Mouse (Mus musculus) left cerebral cortex, postnatal 4 days (tissue): Measurements from ENCODE around the gene Flad1. TPM values are rescaled to one million over a fixed set of nuclear protein-coding genes. Genes with fewer than 3 reads are reported as not detected.

Experiments used
- DNase-seq: peaks from one replicate; pipeline ENCODE4 v3.0.0-alpha.2; 2022
- intact Hi-C: fragments of 180-260 bp; cut with DNase I; formaldehyde crosslinking; loops from one replicate; pipeline ENCODE4 v1.15.1; 2025
- total RNA-seq, 2 experiments: library from RNA; stranded (reverse); gene quantifications; 2 replicates each; pipeline ENCODE4 v1.2.3; 2021

Gene Flad1
- total RNA-seq, 2 experiments from 2014 or later: 27.6 to 28.3 TPM

- intact Hi-C loops: no loop called here
- no peak for DNase-seq
Measured at GRCm38 (mm10) chr3:89401329-89401728, 10.3 kb downstream of the Flad1 start.

DNA sequence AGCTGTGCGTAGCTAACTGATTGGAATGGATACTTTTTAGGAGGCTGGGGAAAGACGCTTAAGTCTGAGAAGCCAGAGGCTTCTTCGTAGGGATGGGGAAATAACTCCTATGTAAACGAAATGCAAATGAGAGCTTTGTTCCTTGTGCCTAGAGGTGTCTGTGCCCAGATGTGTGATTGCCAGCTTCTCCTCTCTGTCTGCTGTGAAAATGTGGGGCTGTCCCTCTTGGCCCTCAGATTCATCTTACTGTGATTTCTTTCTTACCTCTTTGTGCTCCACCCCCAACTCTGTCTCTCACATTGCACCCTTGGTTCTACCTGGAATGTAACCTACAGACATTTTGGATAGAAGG is 15.0 kb downstream of the Flad1 start:
- DNase-seq: no peak
- intact Hi-C loops: no loop called here

- intact Hi-C loops: no loop called here
- peak; percentile 63 for DNase-seq
Measured at GRCm38 (mm10) chr3:89395806-89396653, 15.6 kb downstream of the Flad1 start.

DNA sequence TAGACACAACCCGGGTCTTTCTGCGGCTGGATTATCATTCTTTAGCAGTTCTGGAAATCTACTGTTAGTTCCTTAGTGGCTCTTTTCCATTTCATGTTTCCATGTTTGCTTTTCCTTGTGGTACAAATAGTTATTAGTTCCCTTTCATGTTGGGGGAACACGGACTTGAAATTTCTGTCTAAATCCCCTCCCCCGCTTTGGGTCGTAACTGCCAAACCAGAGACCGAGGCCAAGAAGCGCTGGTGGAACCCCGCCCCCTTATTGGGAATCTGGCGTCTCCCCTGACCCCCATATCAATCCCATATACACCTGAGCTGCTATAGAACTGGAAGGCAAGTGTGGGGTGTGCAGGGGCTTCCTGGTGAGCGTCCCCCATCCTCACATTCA is 16.3 kb downstream of the Flad1 start:
- intact Hi-C loops: no loop called here
- no peak for DNase-seq

DNA sequence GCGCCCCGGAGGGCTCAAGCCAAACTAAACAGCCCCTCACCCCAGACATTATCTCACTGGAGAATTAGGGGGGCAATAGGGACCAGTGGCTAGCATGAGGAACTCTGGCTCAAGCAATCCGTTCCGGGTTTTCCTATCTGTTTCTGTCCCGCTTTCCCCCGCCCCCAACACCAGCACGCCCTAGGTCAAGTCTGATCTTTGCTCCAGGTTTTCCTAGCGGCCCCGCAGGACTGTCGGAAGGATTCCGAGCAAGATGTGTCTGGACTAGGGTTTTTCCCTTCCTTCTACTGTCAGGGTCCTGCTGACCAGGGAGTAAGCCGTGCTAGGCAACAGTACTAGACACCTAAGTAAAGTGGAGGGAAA is 16.8 kb downstream of the Flad1 start:
- intact Hi-C loops: no loop called here
- peak; percentile 90 for DNase-seq

DNA sequence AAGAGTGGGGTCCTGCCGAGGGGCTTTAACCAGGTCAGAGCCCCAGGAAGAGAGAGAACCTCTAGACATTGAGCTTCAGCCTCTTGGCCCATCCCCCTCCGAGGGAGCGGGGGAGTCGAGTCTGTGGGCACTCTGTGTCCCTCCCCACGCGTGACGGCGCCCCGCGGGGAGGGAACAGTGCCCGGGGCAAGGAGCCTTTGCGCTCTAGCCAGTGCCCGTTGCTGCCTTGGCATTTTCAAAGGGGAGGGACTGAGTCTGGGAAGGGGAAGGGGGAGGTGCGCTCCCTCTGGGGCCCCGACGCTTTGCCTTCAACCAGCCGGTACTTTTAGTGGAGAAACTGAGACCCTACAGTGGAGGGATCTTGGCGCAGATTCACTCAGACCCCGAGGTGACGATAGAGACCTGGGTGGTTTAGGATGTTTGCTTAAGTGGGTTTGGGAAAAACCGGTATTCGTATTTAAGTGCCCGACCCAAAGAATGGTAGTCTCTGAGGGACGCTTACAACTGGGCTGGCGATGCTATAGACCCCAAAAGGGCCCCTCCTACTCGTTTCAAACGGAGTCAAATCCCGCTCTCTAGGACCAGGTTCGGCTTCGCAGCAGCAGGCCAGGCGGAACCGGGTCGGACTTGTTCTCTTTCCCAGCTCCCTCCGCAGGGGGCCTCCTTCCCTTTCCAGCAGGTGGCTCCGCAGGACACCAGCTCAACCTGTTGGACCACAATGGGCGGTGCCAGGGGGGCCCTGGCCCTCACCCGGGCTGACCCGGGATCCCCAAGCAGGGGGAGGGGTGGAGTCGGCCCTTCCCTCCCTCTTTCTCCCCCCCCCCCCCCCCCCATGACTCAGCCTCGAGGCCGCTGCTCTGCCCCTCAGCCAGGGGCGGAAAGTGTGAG is 17.4 kb downstream of the Flad1 start, which contains the start of gene Zbtb7b:
Zbtb7b (minus strand) TSS at position 771 of the 888 bp plus-strand sequence.
- DNase-seq: peak; percentile 76
- intact Hi-C loops: no loop called here

DNA sequence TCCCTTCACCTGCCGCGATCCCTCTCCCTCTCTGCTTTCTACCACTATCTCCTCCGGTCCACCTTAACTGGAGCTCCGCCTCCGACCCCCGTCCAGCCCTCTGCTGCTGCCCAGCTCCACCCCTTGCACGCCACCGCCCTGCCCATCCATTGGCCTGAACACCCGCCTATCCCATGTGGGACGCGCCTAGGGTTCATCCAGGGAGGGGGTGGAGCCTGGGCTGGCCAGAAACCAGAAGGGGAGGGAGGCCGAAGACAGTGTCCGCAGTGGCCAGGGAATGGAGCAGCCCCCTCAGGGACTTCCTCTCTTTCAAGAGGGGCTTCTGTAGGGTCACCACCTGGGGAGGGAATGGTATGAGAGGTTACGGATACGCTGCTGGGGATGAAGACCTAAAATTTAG is 18.1 kb downstream of the Flad1 start:
- intact Hi-C loops: no loop called here
- peak; percentile 99 for DNase-seq

GRCm38 (mm10) chr3:89392871-89393311 is 18.8 kb downstream of the Flad1 start:
- intact Hi-C loops: no loop called here
- DNase-seq: peak; percentile 21

DNA sequence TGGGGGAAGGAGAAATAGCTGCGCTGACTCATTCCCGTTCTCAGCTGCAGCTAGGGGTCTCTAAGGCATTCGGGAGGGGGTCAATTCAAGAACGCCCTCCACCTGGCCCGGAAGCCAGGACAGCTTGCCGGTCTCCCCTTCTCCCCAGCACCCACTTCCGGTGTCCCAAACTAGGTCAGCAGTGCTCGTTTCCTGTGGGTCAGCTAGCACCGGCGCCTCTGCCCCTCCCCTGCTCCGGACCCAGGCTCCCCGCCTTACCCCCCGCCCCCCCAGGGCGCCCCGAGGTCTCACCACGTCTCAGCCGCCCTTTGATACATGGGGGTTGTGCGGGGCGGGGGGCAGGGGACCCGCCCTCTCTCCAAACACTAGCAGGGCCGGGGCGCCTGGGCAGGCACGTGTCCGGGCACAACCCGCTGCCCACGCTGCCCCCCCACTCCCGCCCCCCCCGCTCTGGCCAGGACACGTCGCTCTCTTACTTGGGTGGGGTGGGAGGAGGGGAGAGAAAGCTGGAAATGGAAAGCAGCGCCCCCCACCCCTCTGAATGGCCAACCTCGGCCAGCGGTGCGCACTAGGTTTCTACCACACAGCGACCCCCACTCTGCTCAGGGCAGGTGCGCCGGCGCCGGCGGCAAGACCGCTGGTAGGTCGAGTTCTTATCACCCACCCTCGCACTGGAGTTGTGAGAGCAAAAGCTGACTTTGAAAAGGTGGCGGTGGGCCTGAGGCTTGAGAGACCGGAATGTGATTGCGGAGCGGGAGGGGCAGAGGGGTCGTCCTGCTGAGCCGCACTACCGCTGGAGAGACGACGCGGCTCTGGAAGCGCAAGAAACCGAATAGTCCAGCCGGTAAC is 19.8 kb downstream of the Flad1 start:
- intact Hi-C loops: no loop called here
- DNase-seq: peak; percentile 35

- intact Hi-C loops: no loop called here
- DNase-seq: no peak
Measured at GRCm38 (mm10) chr3:89390699-89391662, 20.7 kb downstream of the Flad1 start.

GRCm38 (mm10) chr3:89390111-89390515 is 21.6 kb downstream of the Flad1 start:
- DNase-seq: peak; percentile 29
- intact Hi-C loops: no loop called here

GRCm38 (mm10) chr3:89388901-89389740 is 22.5 kb downstream of the Flad1 start:
- DNase-seq: no peak

DNA sequence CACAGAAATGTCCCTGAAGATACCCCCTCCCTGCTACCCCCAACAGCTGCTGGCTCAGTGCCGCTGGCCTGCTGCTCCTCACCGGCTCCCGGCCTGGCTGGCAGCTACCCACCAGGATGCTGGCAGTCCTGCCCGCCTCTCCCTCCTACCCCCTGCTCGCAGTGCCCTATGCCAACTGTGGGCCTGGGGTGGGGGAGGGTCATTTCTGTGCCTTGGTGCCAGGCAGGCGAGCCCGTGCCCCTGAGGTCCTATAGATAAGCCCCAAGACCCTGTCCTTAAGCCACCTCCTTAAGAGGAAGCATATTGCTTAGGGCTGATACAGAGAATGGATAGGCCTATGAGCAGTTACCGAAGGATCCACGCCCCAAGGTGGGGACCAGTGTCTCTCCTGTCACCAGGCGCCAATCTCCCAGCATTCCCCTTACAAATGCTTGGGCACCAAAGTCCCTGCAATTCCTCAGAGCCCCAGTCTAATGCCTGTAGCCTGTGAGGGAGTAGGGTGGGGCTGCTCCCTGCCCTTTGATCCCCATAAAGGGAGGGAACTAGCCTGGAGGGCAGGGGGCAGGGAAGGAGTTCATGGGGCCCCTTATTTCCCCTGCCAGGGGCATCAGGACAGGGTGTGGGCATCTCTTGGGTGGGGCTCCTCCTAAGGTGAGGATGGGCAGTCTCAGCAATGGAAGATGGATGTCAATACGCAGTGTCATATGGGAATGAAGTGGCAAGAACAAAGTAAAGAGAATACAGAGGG is 23.4 kb downstream of the Flad1 start:
- intact Hi-C loops: no loop called here
- DNase-seq: peak; percentile 66

More at GRCm38 (mm10) chr3:89388901-89389740, 22.5 kb downstream of the Flad1 start:
- intact Hi-C loops: no loop called here

- DNase-seq: no peak
- intact Hi-C loops: no loop called here
Measured at GRCm38 (mm10) chr3:89387632-89388031, 24.0 kb downstream of the Flad1 start.

GRCm38 (mm10) chr3:89386438-89387420 is 24.9 kb downstream of the Flad1 start:
- no peak for DNase-seq
- intact Hi-C loops: no loop called here

DNA sequence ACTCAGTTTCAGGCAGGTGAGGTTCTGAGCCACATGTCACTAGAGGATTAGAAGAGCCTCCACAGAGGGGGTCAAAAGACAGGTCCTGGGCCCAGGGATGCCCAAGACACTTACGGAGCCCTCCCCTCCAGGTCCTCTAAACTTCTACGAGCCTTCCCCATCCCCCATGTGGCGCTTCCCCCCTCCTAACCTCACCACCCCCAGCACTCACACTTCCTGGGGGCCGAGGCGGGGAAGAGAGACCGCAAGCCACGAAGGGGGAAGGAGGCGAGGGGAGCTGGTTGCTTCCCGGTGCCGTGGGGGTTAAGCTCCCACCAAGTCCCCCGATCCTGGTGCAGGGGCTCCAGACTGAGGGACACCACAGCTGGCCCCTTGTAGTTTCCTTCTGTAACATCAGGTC is 26.2 kb downstream of the Flad1 start:
- intact Hi-C loops: no loop called here

More for the DNA sequence above, 26.2 kb downstream of the Flad1 start:
- DNase-seq: no peak
